Comparison of ENCODE assay signal across 9 mouse cellular contexts in genomic region chr4:41631390-41631789, GRCm38 (mm10). TPM values are rescaled to one million over a fixed set of nuclear protein-coding genes. Genes with fewer than 3 reads are reported as not detected.
DNase-seq lines count a peak whose midpoint lies in the region; ATAC-seq and TF ChIP-seq lines count a peak whose summit lies in the region.
"Had no signal": no experiment of that assay in that cellular context is flagged by ENCODE, and none has a peak within 500 bp of the region (broad histone marks: within the 10 kb centered on the region; RNA-seq: fewer than 3 reads in every experiment).

No protein-coding gene starts in this region.

- no peaks in the 10 kb centered on the region for H3K9me3 ChIP-seq in forebrain, embryonic 16.5 days (ENCODE audit: control insufficient read depth, low read length)
- no peaks in the 10 kb centered on the region for H3K9me3 ChIP-seq in intestine, embryonic 15.5 days
- no peaks in the 10 kb centered on the region for H3K9me3 ChIP-seq in lung, embryonic 14.5 days (ENCODE audit: low read depth, low read length)
- H3K9me3 ChIP-seq: limb, embryonic 15.5 days had no signal

- no peak for TF ChIP-seq CTCF in lung, embryonic 14.5 days (IDR thresholded peaks at IDR 0.05; ENCODE audit: low read depth)

- H3K36me3 ChIP-seq in forebrain, embryonic 16.5 days (ENCODE audit: control insufficient read depth, insufficient read depth) = no peaks in the 10 kb centered on the region
- H3K36me3 ChIP-seq in intestine, embryonic 15.5 days = no peaks in the 10 kb centered on the region
- H3K36me3 ChIP-seq in lung, embryonic 14.5 days (ENCODE audit: insufficient read depth) = no peaks in the 10 kb centered on the region
- H3K36me3 ChIP-seq: limb, embryonic 15.5 days had no signal

- WGBS in forebrain, embryonic 16.5 days = 3% methylated on average over 11 of the region's 11 CpGs
- WGBS in intestine, embryonic 15.5 days = 9% methylated on average over 11 of the region's 11 CpGs
- WGBS in lung, embryonic 14.5 days = 5% methylated on average over 11 of the region's 11 CpGs

- H3K4me1 ChIP-seq in forebrain, embryonic 16.5 days (replicated peaks; ENCODE audit: control insufficient read depth, insufficient read depth, low read length) = peaks cover 22% of the 10 kb centered on the region
- H3K4me1 ChIP-seq in intestine, embryonic 15.5 days (replicated peaks) = peaks cover 36% of the 10 kb centered on the region
- peaks cover 42% of the 10 kb centered on the region for H3K4me1 ChIP-seq in lung, embryonic 14.5 days (ENCODE audit: insufficient read depth)

- peak; percentile 42 for ATAC-seq in cerebellum, adult (ENCODE audit: insufficient number of reproducible peaks, low FRiP score, low TSS enrichment)
- peak; percentile 49; the same call in 1 of the 2 replicates for ATAC-seq in forebrain, embryonic 16.5 days
- ATAC-seq in intestine, embryonic 15.5 days = no peak
- no peak for ATAC-seq in lung, embryonic 14.5 days (ENCODE audit: insufficient read depth)

- no peak overlapping the region for H3K4me3 ChIP-seq in forebrain, embryonic 16.5 days (replicated peaks; ENCODE audit: low read length)
- no peak overlapping the region for H3K4me3 ChIP-seq in intestine, embryonic 15.5 days (replicated peaks)
- H3K4me3 ChIP-seq in lung, embryonic 14.5 days (ENCODE audit: low read depth, low read length) = no peak overlapping the region
- H3K4me3 ChIP-seq: limb, embryonic 15.5 days had no signal

- H3K9ac ChIP-seq in forebrain, embryonic 16.5 days (replicated peaks; ENCODE audit: low read depth, low read length) = no peak overlapping the region
- H3K9ac ChIP-seq in intestine, embryonic 15.5 days = no peak overlapping the region
- no peak overlapping the region; the same call in 1 of the 2 replicates for H3K9ac ChIP-seq in lung, embryonic 14.5 days
- H3K9ac ChIP-seq: limb, embryonic 15.5 days had no signal

- DNase-seq in adrenal gland, adult 2 months = peak; percentile 44
- DNase-seq in adrenal gland, adult 8-10 months = no peak
- peak; percentile 59 for DNase-seq in lung, embryonic 14.5 days
- peak; percentile 37 to 53 for DNase-seq in right cerebral cortex, postnatal 36 days (ENCODE audit: low spot score in 2 of 2)
- no peak for DNase-seq in urinary bladder, postnatal 4 days (ENCODE audit: low spot score in 2 of 2)

- H3K4me2 ChIP-seq in forebrain, embryonic 16.5 days (ENCODE audit: low read length) = peak overlapping the region; percentile 16; the same call in 1 of the 2 replicates
- H3K4me2 ChIP-seq in intestine, embryonic 15.5 days (replicated peaks) = peak overlapping the region; percentile 18; the same call in 1 of the 2 replicates
- peak overlapping the region; percentile 32 for H3K4me2 ChIP-seq in lung, embryonic 14.5 days
- H3K4me2 ChIP-seq: limb, embryonic 15.5 days had no signal

- H3K27ac ChIP-seq in forebrain, embryonic 16.5 days (ENCODE audit: low read length) = no peak overlapping the region
- peak overlapping the region; percentile 1; the same call in 1 of the 2 replicates for H3K27ac ChIP-seq in intestine, embryonic 15.5 days
- peak overlapping the region; percentile 66 for H3K27ac ChIP-seq in lung, embryonic 14.5 days (ENCODE audit: low read depth)
- H3K27ac ChIP-seq: limb, embryonic 15.5 days had no signal

- no peaks in the 10 kb centered on the region for H3K27me3 ChIP-seq in forebrain, embryonic 16.5 days (replicated peaks; ENCODE audit: control insufficient read depth, insufficient read depth, low read length)
- peaks cover 4% of the 10 kb centered on the region; the same call in 1 of the 2 replicates for H3K27me3 ChIP-seq in intestine, embryonic 15.5 days (replicated peaks)
- no peaks in the 10 kb centered on the region for H3K27me3 ChIP-seq in lung, embryonic 14.5 days (ENCODE audit: insufficient read depth, low read length)

RNA-seq across cellular contexts. Expression of gene Enho, which starts 8.7 kb away (rescaled TPM):
- 1 to 10 TPM; 2.9 to 4.6 TPM for total RNA-seq in adrenal gland, adult 2 months (2021)
- polyA plus RNA-seq in adrenal gland, adult 2 months (2012; rRNA removed) = 13.2 and 20.9 TPM in 2 replicates
- total RNA-seq in adrenal gland, adult 8-10 months (2022) = 1 to 10 TPM; 3.8 to 5.6 (median 4.9) TPM
- polyA plus RNA-seq in forebrain, embryonic 16.5 days (2015; fragmentation: Nextera tagmentation; extraction: Ambion mirVana) = 51.5 and 68.4 TPM in 2 replicates
- polyA plus RNA-seq in intestine, embryonic 15.5 days (2015; fragmentation: Nextera tagmentation; extraction: Ambion mirVana) = 10.8 and 11.2 TPM in 2 replicates
- polyA plus RNA-seq in lung, embryonic 14.5 days (2014; fragmentation: Nextera tagmentation; extraction: Ambion mirVana) = 11.5 and 15.4 TPM in 2 replicates

Comparison
In these comparisons a context has a peak if more than half of its experiments do, and no peak if none do; other contexts are left out.
1. DNase-seq: peak in adrenal gland, adult 2 months (single experiment), lung, embryonic 14.5 days (single experiment) and right cerebral cortex, postnatal 36 days (2 of 2); none in adrenal gland, adult 8-10 months (single experiment) and urinary bladder, postnatal 4 days (0 of 2).
2. ATAC-seq: peak in cerebellum, adult (single experiment) and forebrain, embryonic 16.5 days (single experiment); none in intestine, embryonic 15.5 days (single experiment) and lung, embryonic 14.5 days (single experiment).
3. Peak in every context shown above with its lines, with median percentiles within 50 percentile points of each other: H3K4me2 ChIP-seq.